Mouse (Mus musculus): ENCODE measurements at regions not wholly inside any gene's neighbourhood (a gene's known extent, or its start where the extent isn't known, plus 50 kb on each side); places are given as distances from the start of the nearest gene placed in this dataset.

DNA sequence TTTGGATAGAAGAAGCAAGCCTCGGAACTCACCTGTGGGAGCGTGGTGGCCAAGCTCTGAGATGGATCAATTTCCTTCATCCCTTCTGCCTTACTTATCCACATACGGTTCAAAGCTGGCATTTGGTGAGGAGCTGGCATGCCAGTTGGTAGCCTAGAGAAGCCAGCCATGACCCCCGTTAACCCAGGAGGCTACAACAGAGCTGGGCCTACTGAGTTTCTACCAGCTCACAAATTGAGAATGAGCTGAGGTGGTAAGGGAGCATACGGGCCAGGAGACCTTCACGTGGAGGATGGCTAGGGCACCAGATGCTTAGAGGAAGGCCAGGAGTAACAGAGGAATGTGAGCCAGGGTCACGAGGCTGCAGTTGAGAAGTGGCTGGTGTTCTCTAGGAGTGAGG lies 139.2 kb downstream of the Slc38a4 start:
- H3K9ac ChIP-seq (replicated peaks; ENCODE audit: low read length, poor library complexity, severe bottlenecking), result no peak overlapping the region
- no peak overlapping the region for H3K4me2 ChIP-seq (ENCODE audit: low read depth, low read length, poor library complexity, severe bottlenecking)
- no peak for TF ChIP-seq CTCF (IDR thresholded peaks at IDR 0.05)
- H3K36me3 ChIP-seq (ENCODE audit: insufficient read depth, low read length), result no peaks in the 10 kb centered on the region
- H3K9me3 ChIP-seq (ENCODE audit: low read length), result no peaks in the 10 kb centered on the region
- ATAC-seq (ENCODE audit: low FRiP score) (no peak), DNase-seq (ENCODE audit: low spot score) (no peak)
- H3K4me1 ChIP-seq (ENCODE audit: insufficient read depth, low read length), result no peaks in the 10 kb centered on the region
- H3K27ac ChIP-seq (ENCODE audit: low read depth, low read length), result no peak overlapping the region
- WGBS, result 88% methylated on average over 7 of the region's 7 CpGs
- no peak overlapping the region for H3K4me3 ChIP-seq (ENCODE audit: low read depth, low read length)
- H3K27me3 ChIP-seq (ENCODE audit: insufficient read depth, low read length), result no peaks in the 10 kb centered on the region

DNA sequence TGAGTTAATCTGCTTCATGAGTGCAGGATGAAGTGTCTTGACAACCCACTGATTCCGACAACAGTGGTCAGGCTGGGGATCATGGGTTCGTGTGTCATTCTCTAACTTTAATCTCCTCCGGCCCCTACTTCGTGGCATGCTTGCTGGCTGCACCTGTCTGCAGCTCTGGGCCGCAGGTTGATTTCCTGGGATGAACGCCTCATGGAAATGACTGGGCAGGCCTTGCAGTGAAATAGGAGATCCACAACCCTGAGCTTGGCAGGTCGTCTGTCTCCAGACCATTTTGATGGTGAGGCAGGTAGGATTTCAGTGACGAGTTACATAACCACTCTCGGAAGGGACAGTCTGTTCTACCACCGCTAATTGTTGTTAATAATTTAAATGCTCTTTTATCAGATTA lies 140.2 kb downstream of the Slc38a4 start:
- no peak overlapping the region for H3K27ac ChIP-seq (ENCODE audit: low read depth, low read length)
- ATAC-seq (ENCODE audit: low FRiP score) (no peak), DNase-seq (ENCODE audit: low spot score) (no peak)
- H3K9ac ChIP-seq (replicated peaks; ENCODE audit: low read length, poor library complexity, severe bottlenecking), result no peak overlapping the region
- no peaks in the 10 kb centered on the region for H3K4me1 ChIP-seq (ENCODE audit: insufficient read depth, low read length)
- 84% methylated on average over 10 of the region's 10 CpGs for WGBS
- no peaks in the 10 kb centered on the region for H3K9me3 ChIP-seq (ENCODE audit: low read length)
- no peak for TF ChIP-seq CTCF (IDR thresholded peaks at IDR 0.05)
- H3K36me3 ChIP-seq (ENCODE audit: insufficient read depth, low read length), result no peaks in the 10 kb centered on the region
- no peaks in the 10 kb centered on the region for H3K27me3 ChIP-seq (ENCODE audit: insufficient read depth, low read length)
- H3K4me3 ChIP-seq (ENCODE audit: low read depth, low read length), result no peak overlapping the region
- no peak overlapping the region for H3K4me2 ChIP-seq (ENCODE audit: low read depth, low read length, poor library complexity, severe bottlenecking)

DNA sequence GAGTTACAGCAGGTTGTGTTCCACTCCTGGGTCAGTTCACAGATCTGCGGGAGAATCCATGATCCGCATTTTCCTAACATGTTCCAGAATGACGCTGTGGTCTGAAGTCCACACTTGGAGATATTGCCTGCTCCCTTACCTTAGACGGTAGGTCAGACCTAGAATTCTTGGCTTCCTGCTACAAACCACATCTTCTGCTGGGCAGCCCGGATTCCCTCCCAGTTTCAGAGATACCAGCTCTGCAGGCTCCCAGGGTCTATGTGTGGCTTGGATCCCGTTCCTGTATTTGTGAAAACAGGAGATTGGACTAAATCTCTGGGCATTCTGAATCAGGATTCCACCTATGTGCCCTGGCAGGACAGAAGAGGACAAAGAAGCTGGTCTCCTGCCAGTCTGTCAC lies 140.8 kb downstream of the Slc38a4 start:
- 91% methylated on average over 6 of the region's 6 CpGs for WGBS
- no peaks in the 10 kb centered on the region for H3K9me3 ChIP-seq (ENCODE audit: low read length)
- no peaks in the 10 kb centered on the region for H3K27me3 ChIP-seq (ENCODE audit: insufficient read depth, low read length)
- no peak overlapping the region for H3K4me2 ChIP-seq (ENCODE audit: low read depth, low read length, poor library complexity, severe bottlenecking)
- ATAC-seq (ENCODE audit: low FRiP score) (no peak), DNase-seq (ENCODE audit: low spot score) (no peak)
- no peak for TF ChIP-seq CTCF (IDR thresholded peaks at IDR 0.05)
- H3K4me1 ChIP-seq (ENCODE audit: insufficient read depth, low read length), result no peaks in the 10 kb centered on the region
- no peaks in the 10 kb centered on the region for H3K36me3 ChIP-seq (ENCODE audit: insufficient read depth, low read length)
- no peak overlapping the region for H3K4me3 ChIP-seq (ENCODE audit: low read depth, low read length)
- H3K9ac ChIP-seq (replicated peaks; ENCODE audit: low read length, poor library complexity, severe bottlenecking), result no peak overlapping the region
- H3K27ac ChIP-seq (ENCODE audit: low read depth, low read length), result no peak overlapping the region

DNA sequence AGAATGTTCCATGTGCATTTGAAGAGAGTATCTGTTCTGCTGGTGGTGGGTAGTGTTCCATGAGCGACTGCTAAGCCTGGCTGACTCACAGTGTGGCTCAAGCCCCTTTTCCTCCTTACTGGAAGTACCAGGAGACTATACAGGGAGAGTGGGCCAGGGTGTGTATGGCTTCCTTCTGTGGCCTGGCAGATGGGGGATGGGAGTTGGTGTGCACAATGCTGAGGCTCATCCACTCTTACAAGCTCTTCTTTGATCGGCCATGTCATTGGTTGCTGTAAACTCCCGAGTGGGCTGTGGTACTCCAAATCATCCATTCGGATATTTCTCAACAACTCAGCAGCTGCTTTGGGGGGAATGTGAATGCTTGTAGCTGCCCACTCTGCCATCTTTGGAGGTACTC lies 150.2 kb downstream of the Slc38a4 start:
- no peak for DNase-seq (ENCODE audit: low spot score)
- Histone ChIP-seq H3K9me3 (ENCODE audit: low read length) (no peaks in the 10 kb centered on the region), H3K4me2 (ENCODE audit: low read depth, low read length, poor library complexity, severe bottlenecking) (no peak overlapping the region), H3K4me3 (ENCODE audit: low read depth, low read length) (no peak overlapping the region), H3K27ac (ENCODE audit: low read depth, low read length) (no peak overlapping the region), H3K36me3 (ENCODE audit: insufficient read depth, low read length) (no peaks in the 10 kb centered on the region), H3K4me1 (ENCODE audit: insufficient read depth, low read length) (no peaks in the 10 kb centered on the region), H3K9ac (replicated peaks; ENCODE audit: low read length, poor library complexity, severe bottlenecking) (no peak overlapping the region), H3K27me3 (ENCODE audit: insufficient read depth, low read length) (no peaks in the 10 kb centered on the region)
- ATAC-seq (ENCODE audit: low FRiP score), result no peak
- 92% methylated on average over 4 of the region's 4 CpGs for WGBS
- TF ChIP-seq CTCF (IDR thresholded peaks at IDR 0.05), result no peak

DNA sequence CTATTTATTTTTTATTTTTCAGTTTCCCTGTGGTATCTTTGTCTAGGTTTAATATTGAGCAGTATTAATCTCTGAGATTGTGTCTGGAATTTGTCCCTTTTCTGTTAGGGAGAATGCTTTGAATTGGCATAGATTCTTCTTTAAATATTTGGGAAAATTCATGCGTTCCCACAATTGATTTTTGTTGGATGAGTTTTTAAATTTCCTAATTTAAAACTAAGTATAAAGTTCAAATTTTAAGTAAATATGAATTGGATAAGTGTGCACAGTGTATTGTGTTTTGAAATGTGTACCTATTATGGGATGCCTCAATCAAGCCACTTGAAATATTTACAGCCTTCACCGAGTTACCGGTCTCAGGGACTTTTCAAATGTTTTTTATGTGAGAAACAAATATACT lies 152.3 kb downstream of the Slc38a4 start:
- Histone ChIP-seq H3K4me1 (ENCODE audit: insufficient read depth, low read length) (no peaks in the 10 kb centered on the region), H3K27ac (ENCODE audit: low read depth, low read length) (no peak overlapping the region), H3K36me3 (ENCODE audit: insufficient read depth, low read length) (no peaks in the 10 kb centered on the region), H3K9ac (replicated peaks; ENCODE audit: low read length, poor library complexity, severe bottlenecking) (no peak overlapping the region), H3K27me3 (ENCODE audit: insufficient read depth, low read length) (no peaks in the 10 kb centered on the region), H3K9me3 (ENCODE audit: low read length) (no peaks in the 10 kb centered on the region), H3K4me3 (ENCODE audit: low read depth, low read length) (no peak overlapping the region), H3K4me2 (ENCODE audit: low read depth, low read length, poor library complexity, severe bottlenecking) (no peak overlapping the region)
- DNase-seq (ENCODE audit: low spot score) (no peak), ATAC-seq (ENCODE audit: low FRiP score) (no peak)
- TF ChIP-seq CTCF (IDR thresholded peaks at IDR 0.05), result no peak
- WGBS, result 92% methylated on average over 3 of the region's 3 CpGs

DNA sequence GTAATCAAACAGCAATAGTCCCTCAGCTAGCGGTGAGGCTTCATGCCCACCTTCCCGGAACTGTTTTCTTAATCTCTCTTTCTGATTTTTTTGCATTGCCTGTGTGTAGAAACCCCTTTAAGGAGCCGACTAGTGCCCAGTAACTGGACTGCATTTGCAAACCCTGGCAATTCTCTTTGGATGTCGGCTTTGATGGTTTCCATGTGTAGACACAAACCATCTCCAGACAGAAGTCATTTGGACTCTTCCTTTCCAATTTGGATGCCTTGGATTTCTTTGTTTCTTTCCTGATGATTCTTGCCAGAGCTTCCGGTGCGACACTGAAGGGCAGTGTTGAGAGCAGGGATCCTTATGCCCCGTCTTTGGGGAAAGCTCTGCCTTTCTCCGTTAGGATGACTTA lies 153.0 kb downstream of the Slc38a4 start:
- no peak for TF ChIP-seq CTCF (IDR thresholded peaks at IDR 0.05)
- Histone ChIP-seq H3K9me3 (ENCODE audit: low read length) (no peaks in the 10 kb centered on the region), H3K4me1 (ENCODE audit: insufficient read depth, low read length) (no peaks in the 10 kb centered on the region), H3K9ac (replicated peaks; ENCODE audit: low read length, poor library complexity, severe bottlenecking) (no peak overlapping the region), H3K36me3 (ENCODE audit: insufficient read depth, low read length) (no peaks in the 10 kb centered on the region), H3K27me3 (ENCODE audit: insufficient read depth, low read length) (no peaks in the 10 kb centered on the region), H3K4me3 (ENCODE audit: low read depth, low read length) (no peak overlapping the region), H3K4me2 (ENCODE audit: low read depth, low read length, poor library complexity, severe bottlenecking) (no peak overlapping the region), H3K27ac (ENCODE audit: low read depth, low read length) (no peak overlapping the region)
- DNase-seq (ENCODE audit: low spot score) (no peak), ATAC-seq (ENCODE audit: low FRiP score) (no peak)
- WGBS, result 90% methylated on average over 8 of the region's 8 CpGs

DNA sequence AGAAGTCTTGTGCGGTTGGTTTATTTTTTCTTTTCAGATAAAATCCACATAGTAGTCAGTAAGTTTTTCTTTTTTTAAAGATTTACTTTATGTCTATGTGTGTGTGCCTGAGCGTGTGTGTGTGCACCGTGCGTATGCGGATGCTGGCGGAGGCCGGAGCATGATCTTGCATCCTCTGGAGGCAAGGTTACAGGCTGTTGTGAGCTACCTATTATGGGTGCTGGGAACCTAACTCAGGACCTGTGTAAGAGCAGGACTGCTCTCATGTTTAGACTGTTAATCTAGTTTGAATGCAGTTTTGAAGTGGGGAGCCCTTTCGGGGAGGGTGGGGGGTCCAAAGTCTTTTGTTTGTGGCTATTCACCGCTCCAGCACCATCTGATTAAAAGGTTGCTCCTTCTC lies 154.1 kb downstream of the Slc38a4 start:
- Histone ChIP-seq H3K4me2 (ENCODE audit: low read depth, low read length, poor library complexity, severe bottlenecking) (no peak overlapping the region), H3K4me1 (ENCODE audit: insufficient read depth, low read length) (no peaks in the 10 kb centered on the region), H3K27me3 (ENCODE audit: insufficient read depth, low read length) (no peaks in the 10 kb centered on the region), H3K27ac (ENCODE audit: low read depth, low read length) (no peak overlapping the region), H3K9me3 (ENCODE audit: low read length) (no peaks in the 10 kb centered on the region), H3K9ac (replicated peaks; ENCODE audit: low read length, poor library complexity, severe bottlenecking) (no peak overlapping the region), H3K4me3 (ENCODE audit: low read depth, low read length) (no peak overlapping the region), H3K36me3 (ENCODE audit: insufficient read depth, low read length) (no peaks in the 10 kb centered on the region)
- WGBS, result 94% methylated on average over 9 of the region's 9 CpGs
- no peak for DNase-seq (ENCODE audit: low spot score)
- no peak for TF ChIP-seq CTCF (IDR thresholded peaks at IDR 0.05)
- ATAC-seq (ENCODE audit: low FRiP score), result no peak
